Mouse (Mus musculus): ENCODE results near the gene Slc25a33.

GRCm38 (mm10) chr4:149784371-149784770 is 10.3 kb upstream of the Slc25a33 start:
- no peak for TF ChIP-seq GATA1 (IDR thresholded peaks at IDR 0.05; ENCODE audit: low read length)
- no peak for TF ChIP-seq TAL1 (IDR thresholded peaks at IDR 0.05; ENCODE audit: low read length)

Measured in erythroblast, embryonic 14.5 days (primary cell).